Mouse (Mus musculus): ENCODE results near the gene Ctsg. TPM values are rescaled to one million over a fixed set of nuclear protein-coding genes. Genes with fewer than 3 reads are reported as not detected.
"Not testable (repeated sequence)": the region's sequence is repeated elsewhere in the genome, so short reads cannot be mapped to it uniquely, and the experiment has no call there.

Gene Ctsg
- total and polyA plus RNA-seq, 2 experiments from 2014 or later: 0.21 TPM; not detected in 1

DNA sequence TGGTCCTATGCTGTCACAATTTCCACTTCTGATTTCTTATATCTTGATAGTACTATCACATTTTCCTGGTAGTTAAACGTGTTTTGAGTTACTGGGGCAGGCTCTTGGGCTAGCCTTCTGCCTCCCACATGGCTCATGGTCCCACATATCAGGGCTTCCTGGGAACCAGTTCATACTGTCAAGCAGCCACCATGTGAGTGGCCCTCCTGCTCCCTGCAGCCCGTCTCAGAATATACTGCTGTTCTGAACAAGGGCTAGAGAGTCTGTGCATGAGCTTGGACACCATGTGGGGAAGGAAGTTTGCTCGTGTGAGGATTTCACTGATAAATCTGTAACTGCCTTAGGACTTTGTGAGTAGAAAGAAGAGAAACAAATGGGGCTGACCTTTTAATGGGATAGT lies 15.7 kb downstream of the Ctsg start:
- Histone ChIP-seq H3K4me1 (ENCODE audit: insufficient read depth, low read length) (no peaks in the 10 kb centered on the region), H3K9me3 (ENCODE audit: low read length) (no peaks in the 10 kb centered on the region), H3K9ac (replicated peaks; ENCODE audit: low read length, poor library complexity, severe bottlenecking) (no peak overlapping the region), H3K4me2 (ENCODE audit: low read depth, low read length, poor library complexity, severe bottlenecking) (no peak overlapping the region), H3K27ac (ENCODE audit: low read depth, low read length) (no peak overlapping the region), H3K4me3 (ENCODE audit: low read depth, low read length) (no peak overlapping the region), H3K27me3 (ENCODE audit: insufficient read depth, low read length) (no peaks in the 10 kb centered on the region), H3K36me3 (ENCODE audit: insufficient read depth, low read length) (no peaks in the 10 kb centered on the region)
- no peak for TF ChIP-seq CTCF (IDR thresholded peaks at IDR 0.05)
- ATAC-seq (ENCODE audit: low FRiP score) (no peak), DNase-seq (ENCODE audit: low spot score) (no peak)
- 79% methylated on average over 3 of the region's 3 CpGs for WGBS

DNA sequence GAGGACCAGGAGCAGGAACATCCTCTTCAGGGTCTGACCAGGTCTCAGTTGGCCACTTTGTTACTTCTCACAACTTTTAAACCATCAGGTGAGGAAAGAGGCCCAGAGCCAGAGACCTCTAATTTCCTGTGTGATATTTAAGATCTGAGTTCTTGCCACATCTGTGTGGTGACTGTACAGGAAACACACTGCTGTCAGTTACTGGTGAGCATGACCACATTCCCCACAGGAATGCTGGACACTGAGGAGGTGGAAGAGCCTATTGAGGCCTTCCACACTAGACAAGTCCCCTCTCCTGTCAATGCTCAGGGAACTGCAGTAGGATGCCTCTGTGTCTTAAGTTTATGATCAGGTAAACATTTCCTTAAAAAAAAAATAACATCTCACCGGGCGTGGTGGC lies 17.2 kb downstream of the Ctsg start, which contains the start of gene Mcpt8:
Gene Mcpt8 (minus strand): TSS at position 107 of the 400 bp plus-strand sequence.
- no peak within 1 kb of the TSS for H3K4me3 ChIP-seq (ENCODE audit: low read depth, low read length)
- no peaks in the 10 kb centered on the region for H3K36me3 ChIP-seq (ENCODE audit: insufficient read depth, low read length)
- H3K4me2 ChIP-seq (ENCODE audit: low read depth, low read length, poor library complexity, severe bottlenecking): no peak within 1 kb of the TSS
- H3K9ac ChIP-seq (replicated peaks; ENCODE audit: low read length, poor library complexity, severe bottlenecking): no peak within 1 kb of the TSS
- DNase-seq (ENCODE audit: low spot score) (no peak), ATAC-seq (ENCODE audit: low FRiP score) (no peak)
- no peaks in the 10 kb centered on the region for H3K9me3 ChIP-seq (ENCODE audit: low read length)
- 94% methylated on average over 2 of the region's 2 CpGs for WGBS
- no peak for TF ChIP-seq CTCF (IDR thresholded peaks at IDR 0.05)
- H3K27me3 ChIP-seq (ENCODE audit: insufficient read depth, low read length): no peaks in the 10 kb centered on the region
- no peak within 1 kb of the TSS for H3K27ac ChIP-seq (ENCODE audit: low read depth, low read length)
- no peaks in the 10 kb centered on the region for H3K4me1 ChIP-seq (ENCODE audit: insufficient read depth, low read length)

DNA sequence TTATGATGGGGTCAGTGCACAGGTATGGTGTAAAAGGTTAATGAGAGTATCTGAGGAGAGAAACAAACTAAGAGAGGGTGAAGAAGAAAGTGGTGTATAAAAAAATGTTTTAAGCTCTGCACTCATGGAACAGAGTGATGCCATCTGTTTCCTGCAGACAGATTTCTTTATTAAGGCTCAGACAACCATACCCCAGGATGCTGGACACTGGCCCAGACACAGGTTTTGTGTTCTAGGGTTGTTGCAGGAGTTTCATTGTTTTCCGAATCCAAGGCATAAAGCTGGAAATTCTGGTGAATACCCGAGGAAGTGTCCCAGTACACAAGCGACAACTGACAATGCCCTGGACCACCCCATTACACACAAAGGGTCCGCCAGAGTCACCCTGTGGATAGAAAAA lies 20.4 kb downstream of the Ctsg start:
- Histone ChIP-seq H3K4me3 (ENCODE audit: low read depth, low read length) (no peak overlapping the region), H3K4me2 (ENCODE audit: low read depth, low read length, poor library complexity, severe bottlenecking) (no peak overlapping the region), H3K9me3 (ENCODE audit: low read length) (no peaks in the 10 kb centered on the region), H3K27me3 (ENCODE audit: insufficient read depth, low read length) (no peaks in the 10 kb centered on the region), H3K9ac (replicated peaks; ENCODE audit: low read length, poor library complexity, severe bottlenecking) (no peak overlapping the region), H3K4me1 (ENCODE audit: insufficient read depth, low read length) (no peaks in the 10 kb centered on the region), H3K36me3 (ENCODE audit: insufficient read depth, low read length) (no peaks in the 10 kb centered on the region), H3K27ac (ENCODE audit: low read depth, low read length) (no peak overlapping the region)
- no peak for TF ChIP-seq CTCF (IDR thresholded peaks at IDR 0.05)
- ATAC-seq (ENCODE audit: low FRiP score) (no peak), DNase-seq (ENCODE audit: low spot score) (no peak)
- 77% methylated on average over 4 of the region's 4 CpGs for WGBS

DNA sequence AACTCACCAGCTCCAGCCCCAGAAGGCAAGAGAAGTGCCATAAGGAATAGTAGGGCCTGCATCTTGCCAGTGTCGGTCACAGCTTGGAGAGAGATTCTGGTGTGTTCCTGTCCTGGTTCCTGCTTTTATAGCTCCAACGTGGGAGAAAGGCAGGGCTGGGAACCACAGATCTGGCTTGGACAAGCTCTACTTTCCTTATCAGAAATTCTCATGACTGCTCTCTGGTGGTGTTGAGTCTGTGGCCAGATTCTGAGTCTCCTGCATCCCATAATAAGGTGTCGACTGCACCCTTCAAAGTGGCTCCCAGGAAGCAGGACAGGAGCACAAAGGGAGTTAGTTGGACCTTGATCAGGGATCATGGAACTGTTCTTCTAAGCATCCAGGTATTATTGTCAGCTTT lies 40.2 kb downstream of the Ctsg start, which contains the start of gene Mcpt4:
Gene Mcpt4 (minus strand): TSS at position 101 of the 400 bp plus-strand sequence.
- not testable (repeated sequence) for H3K4me2 ChIP-seq (ENCODE audit: low read depth, low read length, poor library complexity, severe bottlenecking); DNase-seq (ENCODE audit: low spot score); H3K9ac ChIP-seq (replicated peaks; ENCODE audit: low read length, poor library complexity, severe bottlenecking); H3K27ac ChIP-seq (ENCODE audit: low read depth, low read length); H3K4me3 ChIP-seq (ENCODE audit: low read depth, low read length); H3K4me1 ChIP-seq (ENCODE audit: insufficient read depth, low read length); H3K9me3 ChIP-seq (ENCODE audit: low read length); H3K36me3 ChIP-seq (ENCODE audit: insufficient read depth, low read length); H3K27me3 ChIP-seq (ENCODE audit: insufficient read depth, low read length); ATAC-seq (ENCODE audit: low FRiP score)
- WGBS: 81% methylated on average over 3 of the region's 3 CpGs

DNA sequence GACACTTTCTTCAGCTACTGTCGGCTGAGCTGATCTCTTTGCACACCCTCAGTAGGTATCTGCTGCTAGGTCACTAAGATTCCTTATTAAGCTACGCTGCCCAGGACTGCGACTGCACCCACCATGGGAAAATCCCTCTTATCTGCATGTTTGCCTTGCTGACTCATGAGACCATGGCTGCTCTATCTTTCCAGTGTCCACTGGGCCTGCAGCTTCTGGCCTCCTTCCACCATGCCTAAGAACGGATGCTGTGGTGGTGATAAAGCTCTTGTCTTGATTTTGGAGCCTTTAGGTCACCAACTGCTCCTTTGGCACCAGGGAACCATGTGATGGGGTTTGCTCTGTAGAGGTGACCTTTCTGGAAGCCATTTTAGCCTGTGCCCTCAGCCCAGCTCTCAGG lies 44.7 kb downstream of the Ctsg start:
- no peaks in the 10 kb centered on the region for H3K36me3 ChIP-seq (ENCODE audit: insufficient read depth, low read length)
- DNase-seq (ENCODE audit: low spot score) (no peak), ATAC-seq (ENCODE audit: low FRiP score) (no peak)
- no peak overlapping the region for H3K4me2 ChIP-seq (ENCODE audit: low read depth, low read length, poor library complexity, severe bottlenecking)
- no peaks in the 10 kb centered on the region for H3K4me1 ChIP-seq (ENCODE audit: insufficient read depth, low read length)
- 85% methylated on average over 4 of the region's 4 CpGs for WGBS
- TF ChIP-seq CTCF (IDR thresholded peaks at IDR 0.05): no peak
- no peaks in the 10 kb centered on the region for H3K27me3 ChIP-seq (ENCODE audit: insufficient read depth, low read length)
- no peak overlapping the region for H3K4me3 ChIP-seq (ENCODE audit: low read depth, low read length)
- H3K27ac ChIP-seq (ENCODE audit: low read depth, low read length): no peak overlapping the region
- H3K9ac ChIP-seq (replicated peaks; ENCODE audit: low read length, poor library complexity, severe bottlenecking): no peak overlapping the region
- no peaks in the 10 kb centered on the region for H3K9me3 ChIP-seq (ENCODE audit: low read length)

DNA sequence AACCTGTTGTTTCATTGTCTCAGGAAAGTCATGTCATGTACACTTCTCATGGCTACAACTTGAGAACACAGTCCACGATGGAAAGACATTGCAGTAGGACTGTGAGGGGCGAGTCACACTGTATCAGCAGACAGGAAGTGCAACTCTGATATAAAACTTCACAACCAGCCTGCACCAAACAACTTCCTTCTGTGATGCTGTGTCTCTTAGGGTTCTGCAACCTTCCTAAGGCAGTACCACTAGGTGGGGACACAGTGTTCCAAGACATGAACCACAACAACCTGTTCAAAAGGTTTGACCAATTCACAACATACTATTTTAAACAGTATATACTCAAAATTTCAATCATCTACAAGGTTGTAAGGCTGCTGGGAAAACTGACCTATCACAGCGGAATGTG lies 47.0 kb downstream of the Ctsg start:
- H3K9ac ChIP-seq (replicated peaks; ENCODE audit: low read length, poor library complexity, severe bottlenecking): no peak overlapping the region

More for the DNA sequence above, 47.0 kb downstream of the Ctsg start:
- H3K27ac ChIP-seq (ENCODE audit: low read depth, low read length): no peak overlapping the region
- H3K27me3 ChIP-seq (ENCODE audit: insufficient read depth, low read length): no peaks in the 10 kb centered on the region
- no peak overlapping the region for H3K4me3 ChIP-seq (ENCODE audit: low read depth, low read length)
- H3K36me3 ChIP-seq (ENCODE audit: insufficient read depth, low read length): no peaks in the 10 kb centered on the region
- TF ChIP-seq CTCF (IDR thresholded peaks at IDR 0.05): no peak
- DNase-seq (ENCODE audit: low spot score) (no peak), ATAC-seq (ENCODE audit: low FRiP score) (no peak)
- H3K9me3 ChIP-seq (ENCODE audit: low read length): no peaks in the 10 kb centered on the region
- H3K4me1 ChIP-seq (ENCODE audit: insufficient read depth, low read length): no peaks in the 10 kb centered on the region
- H3K4me2 ChIP-seq (ENCODE audit: low read depth, low read length, poor library complexity, severe bottlenecking): no peak overlapping the region
- 81% methylated on average over 3 of the region's 3 CpGs for WGBS

Small RNA genes lying within 50 kb of the gene (microRNA-seq; reads per million reads assigned to microRNA genes)
- gene Mir6949 (ENCODE audit: borderline number of aligned reads): not detected

Other genes with a start within 250 kb of the Ctsg start
- 36.4 and 42.0 TPM in 2 replicates for gene Nynrin, start 248.6 kb downstream of the Ctsg start, total RNA-seq (2014; rRNA removed)
- 6.8 and 7.2 TPM in 2 replicates for gene Nynrin, start 248.6 kb downstream of the Ctsg start, polyA plus RNA-seq (2015; fragmentation: Nextera tagmentation; extraction: Ambion mirVana)
- 0.66 and 1.8 TPM in 2 replicates for gene Cbln3, start 218.2 kb downstream of the Ctsg start, total RNA-seq (2014; rRNA removed)
- 0.43 and 0.54 TPM in 2 replicates for gene Cbln3, start 218.2 kb downstream of the Ctsg start, polyA plus RNA-seq (2015; fragmentation: Nextera tagmentation; extraction: Ambion mirVana)
- gene Khnyn, start 217.6 kb downstream of the Ctsg start, total RNA-seq (2014; rRNA removed): 14.2 and 19.9 TPM in 2 replicates
- gene Khnyn, start 217.6 kb downstream of the Ctsg start, polyA plus RNA-seq (2015; fragmentation: Nextera tagmentation; extraction: Ambion mirVana): 6.3 and 6.5 TPM in 2 replicates
- gene Sdr39u1, start 202.3 kb downstream of the Ctsg start, total RNA-seq (2014; rRNA removed): 143 and 146 TPM in 2 replicates
- 131 and 162 TPM in 2 replicates for gene Sdr39u1, start 202.3 kb downstream of the Ctsg start, polyA plus RNA-seq (2015; fragmentation: Nextera tagmentation; extraction: Ambion mirVana)
- gene Cma1, start 157.9 kb downstream of the Ctsg start, total RNA-seq (2014; rRNA removed): 2.7 TPM in 1 of 2 replicates, not detected in the other
- 0.42 and 1.7 TPM in 2 replicates for gene Cma1, start 157.9 kb downstream of the Ctsg start, polyA plus RNA-seq (2015; fragmentation: Nextera tagmentation; extraction: Ambion mirVana)
- gene Cma2, start 151.6 kb downstream of the Ctsg start, total RNA-seq (2014; rRNA removed): not detected in 2 replicates
- not detected in 2 replicates for gene Cma2, start 151.6 kb downstream of the Ctsg start, polyA plus RNA-seq (2015; fragmentation: Nextera tagmentation; extraction: Ambion mirVana)
- gene Mcpt1, start 84.6 kb downstream of the Ctsg start, total RNA-seq (2014; rRNA removed): not detected in 2 replicates
- gene Mcpt1, start 84.6 kb downstream of the Ctsg start, polyA plus RNA-seq (2015; fragmentation: Nextera tagmentation; extraction: Ambion mirVana): not detected in 2 replicates
- gene Mcpt9, start 72.1 kb downstream of the Ctsg start, total RNA-seq (2014; rRNA removed): not detected in 2 replicates
- gene Mcpt9, start 72.1 kb downstream of the Ctsg start, polyA plus RNA-seq (2015; fragmentation: Nextera tagmentation; extraction: Ambion mirVana): not detected in 2 replicates
- gene Mcpt2, start 60.5 kb downstream of the Ctsg start, total RNA-seq (2014; rRNA removed): not detected in 2 replicates
- gene Mcpt2, start 60.5 kb downstream of the Ctsg start, polyA plus RNA-seq (2015; fragmentation: Nextera tagmentation; extraction: Ambion mirVana): not detected in 2 replicates
- 0.38 TPM in 1 of 2 replicates, not detected in the other for gene Mcpt4, start 40.3 kb downstream of the Ctsg start, total RNA-seq (2014; rRNA removed)
- gene Mcpt4, start 40.3 kb downstream of the Ctsg start, polyA plus RNA-seq (2015; fragmentation: Nextera tagmentation; extraction: Ambion mirVana): not detected in 2 replicates
- not detected in 2 replicates for gene Mcpt8, start 17.3 kb downstream of the Ctsg start, total RNA-seq (2014; rRNA removed)
- gene Mcpt8, start 17.3 kb downstream of the Ctsg start, polyA plus RNA-seq (2015; fragmentation: Nextera tagmentation; extraction: Ambion mirVana): not detected in 2 replicates
- not detected in 2 replicates for gene Gzme, start 18.1 kb upstream of the Ctsg start, total RNA-seq (2014; rRNA removed)
- not detected in 2 replicates for gene Gzme, start 18.1 kb upstream of the Ctsg start, polyA plus RNA-seq (2015; fragmentation: Nextera tagmentation; extraction: Ambion mirVana)
- gene Gzmd, start 30.0 kb upstream of the Ctsg start, total RNA-seq (2014; rRNA removed): not detected in 2 replicates
- gene Gzmd, start 30.0 kb upstream of the Ctsg start, polyA plus RNA-seq (2015; fragmentation: Nextera tagmentation; extraction: Ambion mirVana): not detected in 2 replicates
- not detected in 2 replicates for gene Gzmg, start 57.0 kb upstream of the Ctsg start, total RNA-seq (2014; rRNA removed)
- gene Gzmg, start 57.0 kb upstream of the Ctsg start, polyA plus RNA-seq (2015; fragmentation: Nextera tagmentation; extraction: Ambion mirVana): not detected in 2 replicates
- not detected in 2 replicates for gene Gzmn, start 72.0 kb upstream of the Ctsg start, total RNA-seq (2014; rRNA removed)
- not detected in 2 replicates for gene Gzmn, start 72.0 kb upstream of the Ctsg start, polyA plus RNA-seq (2015; fragmentation: Nextera tagmentation; extraction: Ambion mirVana)
- gene Gzmf, start 108.8 kb upstream of the Ctsg start, total RNA-seq (2014; rRNA removed): not detected in 2 replicates
- not detected in 2 replicates for gene Gzmf, start 108.8 kb upstream of the Ctsg start, polyA plus RNA-seq (2015; fragmentation: Nextera tagmentation; extraction: Ambion mirVana)
- gene Gzmc, start 132.1 kb upstream of the Ctsg start, total RNA-seq (2014; rRNA removed): not detected in 2 replicates
- gene Gzmc, start 132.1 kb upstream of the Ctsg start, polyA plus RNA-seq (2015; fragmentation: Nextera tagmentation; extraction: Ambion mirVana): 0.20 TPM in 1 of 2 replicates, not detected in the other
- gene Gzmb, start 159.7 kb upstream of the Ctsg start, total RNA-seq (2014; rRNA removed): not detected in 2 replicates
- not detected in 2 replicates for gene Gzmb, start 159.7 kb upstream of the Ctsg start, polyA plus RNA-seq (2015; fragmentation: Nextera tagmentation; extraction: Ambion mirVana)

All from midbrain, postnatal 0 days (tissue).